Mouse (Mus musculus): ENCODE measurements at regions not wholly inside any gene's neighbourhood (a gene's known extent, or its start where the extent isn't known, plus 50 kb on each side); places are given as distances from the start of the nearest gene placed in this dataset.

GRCm38 (mm10) chr15:28922437-28922836 lies 718.9 kb downstream of the Dnah5 start:
- no peak overlapping the region for H3K4me3 ChIP-seq (ENCODE audit: low read depth, low read length)
- no peaks in the 10 kb centered on the region for H3K4me1 ChIP-seq (replicated peaks; ENCODE audit: control insufficient read depth, insufficient read depth, low read length)
- WGBS = 79% methylated on average over 4 of the region's 4 CpGs
- no peaks in the 10 kb centered on the region for H3K27me3 ChIP-seq (replicated peaks; ENCODE audit: control insufficient read depth, insufficient read depth, low read length)
- no peak overlapping the region for H3K4me2 ChIP-seq (ENCODE audit: low read length)
- no peaks in the 10 kb centered on the region for H3K9me3 ChIP-seq (ENCODE audit: control insufficient read depth, low read length)
- no peak overlapping the region for H3K27ac ChIP-seq (ENCODE audit: low read depth)
- DNase-seq (ENCODE audit: low spot score) (no peak), ATAC-seq (replicated peaks; ENCODE audit: low FRiP score, low TSS enrichment, low read depth) (no peak)
- H3K9ac ChIP-seq (ENCODE audit: low read length) = no peak overlapping the region
- no peaks in the 10 kb centered on the region for H3K36me3 ChIP-seq (ENCODE audit: control insufficient read depth, insufficient read depth, low read length)

- ATAC-seq (replicated peaks; ENCODE audit: low FRiP score, low TSS enrichment, low read depth) (no peak), DNase-seq (ENCODE audit: low spot score) (no peak)
- H3K27me3 ChIP-seq (replicated peaks; ENCODE audit: control insufficient read depth, insufficient read depth, low read length) = no peaks in the 10 kb centered on the region
- H3K4me3 ChIP-seq (ENCODE audit: low read depth, low read length) = no peak overlapping the region
- H3K4me1 ChIP-seq (replicated peaks; ENCODE audit: control insufficient read depth, insufficient read depth, low read length) = no peaks in the 10 kb centered on the region
- no peak overlapping the region for H3K4me2 ChIP-seq (ENCODE audit: low read length)
- H3K36me3 ChIP-seq (ENCODE audit: control insufficient read depth, insufficient read depth, low read length) = no peaks in the 10 kb centered on the region
- H3K9ac ChIP-seq (ENCODE audit: low read length) = no peak overlapping the region
- no peaks in the 10 kb centered on the region for H3K9me3 ChIP-seq (ENCODE audit: control insufficient read depth, low read length)
- H3K27ac ChIP-seq (ENCODE audit: low read depth) = no peak overlapping the region
- 79% methylated on average over 1 of the region's 1 CpGs for WGBS
Measured at GRCm38 (mm10) chr15:28948245-28948644, 744.7 kb downstream of the Dnah5 start.
